Mouse (Mus musculus) kidney, embryonic 14.5 days (tissue): ENCODE data around the gene Sema6b. TPM values are rescaled to one million over a fixed set of nuclear protein-coding genes. Genes with fewer than 3 reads are reported as not detected.
"Not testable (repeated sequence)": the region's sequence is repeated elsewhere in the genome, so short reads cannot be mapped to it uniquely, and the experiment has no call there.

Source experiments
- ATAC-seq: fragments of 200-750 bp; cut with Nextera tagmentation; 2 replicates; pipeline ENCODE4 v1.8.0; 2017; ENCODE audit warnings: moderate number of reproducible peaks, mild to moderate bottlenecking, moderate TSS enrichment, moderate library complexity; ENCODE audit not compliant: low FRiP score, low TSS enrichment
- H3K27ac ChIP-seq: fragments of 300-500 bp; sonication (generic); 2 replicates; pipeline ENCODE4 v1.5.1; 2014; ENCODE audit warnings: low read depth, mild to moderate bottlenecking, low read length, moderate library complexity, mixed read lengths
- H3K27me3 ChIP-seq: fragments of 300-500 bp; sonication (generic); 2 replicates; pipeline ENCODE4 v1.6.1; 2014; ENCODE audit warnings: mild to moderate bottlenecking, low read length; ENCODE audit not compliant: control insufficient read depth, insufficient read depth
- H3K36me3 ChIP-seq: fragments of 300-500 bp; sonication (generic); 2 replicates; pipeline ENCODE4 v1.6.1; 2014; ENCODE audit warnings: low read length, mixed read lengths; ENCODE audit not compliant: control insufficient read depth, insufficient read depth
- H3K4me1 ChIP-seq: fragments of 300-500 bp; sonication (generic); 2 replicates; pipeline ENCODE4 v1.6.1; 2014; ENCODE audit warnings: low read length, mixed read lengths; ENCODE audit not compliant: control insufficient read depth, insufficient read depth
- H3K4me2 ChIP-seq: fragments of 300-500 bp; sonication (generic); replicated peaks from 2 replicates; pipeline ENCODE4 v1.6.1; 2014; ENCODE audit warnings: low read depth, mild to moderate bottlenecking, low read length
- H3K4me3 ChIP-seq: fragments of 300-500 bp; sonication (generic); 2 replicates; pipeline ENCODE4 v1.5.1; 2014; ENCODE audit warnings: mild to moderate bottlenecking, low read length
- H3K9ac ChIP-seq: fragments of 300-500 bp; sonication (generic); 2 replicates; pipeline ENCODE4 v1.6.1; 2014; ENCODE audit warnings: low read depth, mild to moderate bottlenecking, low read length, moderate library complexity
- H3K9me3 ChIP-seq: fragments of 300-500 bp; sonication (generic); 2 replicates; pipeline ENCODE4 v1.6.1; 2016; ENCODE audit warnings: low read length; ENCODE audit not compliant: control insufficient read depth
- WGBS: fragments of 180-500 bp; shearing (Covaris S2); extraction: QIAGEN DNeasy Blood & Tissue Kit; methylation state at CpG from one replicate; pipeline ENCODE4 v1.1.7; 2014; 5-methylcytosine and 5-hydroxymethylcytosine counted together
- polyA plus RNA-seq: library from polyadenylated mRNA; unstranded; fragments of >200 nt; fragmentation: Nextera tagmentation; extraction: Ambion mirVana; gene quantifications from 2 replicates; pipeline ENCODE4 v1.2.1, GENCODE M21; 2014

Gene Sema6b
- polyA plus RNA-seq, 1 experiment from 2014 or later, result 1.4 TPM

DNA sequence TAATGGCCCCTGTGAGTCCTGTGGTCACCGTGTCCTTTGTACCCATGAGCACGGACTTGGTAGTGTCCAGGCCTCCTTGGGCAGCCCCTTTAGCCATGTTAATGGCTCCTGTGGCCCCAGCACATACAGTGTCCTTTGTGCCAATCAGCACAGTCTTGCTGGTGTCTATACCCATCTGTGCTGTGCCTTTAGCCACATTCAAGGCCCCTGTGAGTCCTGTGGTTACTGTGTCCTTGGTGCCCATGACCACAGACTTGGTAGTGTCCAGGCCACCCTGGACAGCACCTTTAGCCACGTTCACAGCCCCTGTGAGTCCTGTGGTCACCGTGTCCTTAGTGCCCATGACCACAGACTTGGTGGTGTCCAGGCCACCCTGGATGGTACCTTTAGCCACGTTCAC lies 35.3 kb downstream of the Sema6b start:
- 90% methylated on average over 1 of the region's 5 CpGs for WGBS
- H3K4me2 ChIP-seq, H3K4me3 ChIP-seq, H3K9me3 ChIP-seq, H3K27ac ChIP-seq, H3K27me3 ChIP-seq, ATAC-seq, H3K4me1 ChIP-seq, H3K9ac ChIP-seq: not testable (repeated sequence)
- peaks cover 39% of the 10 kb centered on the region for H3K36me3 ChIP-seq

DNA sequence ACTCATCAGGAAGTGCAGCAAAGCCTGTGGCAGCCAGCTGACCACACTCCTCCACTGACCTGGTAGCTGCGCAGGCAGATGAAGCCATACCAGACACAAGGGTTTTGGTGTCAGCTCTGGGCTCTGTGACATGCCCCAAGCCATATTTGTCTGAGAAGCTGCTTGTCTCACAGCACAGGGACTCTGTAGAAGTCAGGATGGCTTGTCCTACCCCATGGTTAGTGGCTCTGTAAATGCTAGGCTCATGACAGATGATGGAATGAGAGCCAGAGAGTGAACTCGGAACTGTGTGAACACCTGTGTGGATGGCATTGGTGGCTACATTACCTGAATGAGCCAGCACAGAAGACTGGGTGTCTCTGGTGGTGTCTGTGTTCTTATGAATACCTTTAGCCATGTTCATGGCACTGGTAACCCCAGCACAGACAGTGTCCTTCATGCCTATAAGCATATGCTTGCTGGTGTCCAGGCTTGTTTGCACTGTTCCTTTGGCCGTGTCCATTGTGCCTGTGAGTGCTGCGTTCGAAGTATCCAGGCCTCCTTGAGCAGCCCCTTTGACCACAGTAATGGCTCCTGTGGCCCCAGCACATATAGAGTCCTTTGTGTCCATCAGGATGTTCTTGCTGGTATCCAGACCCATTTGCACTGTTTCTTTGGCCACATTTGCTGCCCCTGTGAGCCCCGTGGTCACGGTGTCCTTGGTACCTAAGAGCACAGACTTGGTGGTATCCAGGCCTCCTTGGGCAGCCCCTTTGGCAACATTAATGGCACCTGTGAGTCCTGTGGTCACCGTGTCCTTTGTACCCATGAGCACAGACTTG lies 36.5 kb downstream of the Sema6b start:
- H3K4me3 ChIP-seq, result no peak overlapping the region
- H3K4me2 ChIP-seq, result no peak overlapping the region
- peaks cover 49% of the 10 kb centered on the region for H3K36me3 ChIP-seq
- H3K27me3 ChIP-seq, result no peaks in the 10 kb centered on the region
- 97% methylated on average over 8 of the region's 8 CpGs for WGBS
- ATAC-seq, result no peak
- no peak overlapping the region for H3K27ac ChIP-seq
- H3K4me1 ChIP-seq, result no peaks in the 10 kb centered on the region
- no peaks in the 10 kb centered on the region for H3K9me3 ChIP-seq
- no peak overlapping the region for H3K9ac ChIP-seq

DNA sequence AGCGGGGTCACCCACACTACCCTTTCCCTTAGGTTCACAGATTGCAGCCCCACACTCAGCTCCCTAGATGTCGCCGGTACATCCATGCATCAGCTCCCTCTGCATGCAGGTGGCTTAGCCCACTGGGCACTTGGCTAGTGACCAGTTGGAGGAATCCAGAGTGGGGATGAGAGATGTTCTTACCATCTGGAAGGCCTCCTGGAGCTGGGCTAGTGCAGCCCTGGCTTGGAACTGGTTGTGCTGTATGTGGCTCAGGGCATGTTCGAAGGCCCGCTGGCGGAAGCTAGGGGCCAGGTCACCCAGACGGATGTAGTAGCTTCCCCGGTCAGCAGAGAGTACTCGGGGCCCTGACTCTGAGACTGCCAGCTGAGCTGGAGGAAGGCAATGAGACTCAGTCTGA lies 37.2 kb downstream of the Sema6b start:
- H3K4me2 ChIP-seq, result no peak overlapping the region
- H3K36me3 ChIP-seq, result peaks cover 56% of the 10 kb centered on the region

DNA sequence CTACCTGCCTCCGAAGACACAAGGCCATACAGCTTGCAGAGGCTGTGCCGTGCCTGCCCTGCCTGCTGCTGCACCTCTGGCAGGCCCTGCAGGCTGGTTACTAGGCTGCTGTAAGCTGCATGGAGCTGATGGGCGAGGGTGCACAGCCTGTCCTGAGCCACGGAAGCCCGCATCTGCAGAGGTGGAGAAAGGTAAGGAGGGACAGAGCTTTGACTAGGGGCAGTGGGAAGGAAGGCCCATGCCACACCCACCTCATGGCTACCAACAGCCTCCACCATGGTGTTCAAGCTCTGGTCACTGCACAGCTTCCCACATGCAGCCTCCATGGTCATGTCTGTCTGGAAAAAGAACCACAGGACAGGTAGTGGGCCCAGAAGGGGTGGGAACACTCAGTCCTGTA lies 38.0 kb downstream of the Sema6b start:
- Histone ChIP-seq H3K27me3 (no peaks in the 10 kb centered on the region), H3K27ac (no peak overlapping the region), H3K4me3 (no peak overlapping the region), H3K9me3 (no peaks in the 10 kb centered on the region), H3K36me3 (peaks cover 64% of the 10 kb centered on the region), H3K9ac (no peak overlapping the region), H3K4me2 (no peak overlapping the region), H3K4me1 (no peaks in the 10 kb centered on the region)
- ATAC-seq, result no peak
- WGBS, result 92% methylated on average over 5 of the region's 5 CpGs

More for the DNA sequence above, 37.2 kb downstream of the Sema6b start:
- Histone ChIP-seq H3K4me1 (no peaks in the 10 kb centered on the region), H3K9ac (no peak overlapping the region), H3K9me3 (no peaks in the 10 kb centered on the region), H3K27ac (no peak overlapping the region), H3K27me3 (no peaks in the 10 kb centered on the region), H3K4me3 (no peak overlapping the region)
- WGBS, result 94% methylated on average over 9 of the region's 9 CpGs
- ATAC-seq, result no peak

DNA sequence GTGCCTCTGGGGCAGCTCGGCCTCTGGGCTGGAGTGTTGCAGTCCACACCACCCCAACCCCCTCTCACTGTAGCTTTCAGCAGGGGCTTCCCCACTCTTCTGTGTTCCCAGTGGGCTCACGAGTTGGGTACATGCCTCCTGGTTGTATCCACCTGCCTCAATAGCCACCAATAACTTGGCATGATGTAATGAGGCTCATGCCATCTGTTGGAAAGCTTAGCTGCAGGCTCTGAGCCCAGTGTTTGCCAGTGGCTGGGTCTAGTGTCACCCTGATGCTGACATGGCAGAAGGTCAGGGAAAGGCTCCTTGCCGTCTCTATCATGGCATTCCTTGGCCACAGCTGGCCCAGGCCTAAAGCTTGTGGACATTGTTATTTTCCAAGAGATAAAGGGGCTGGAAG lies 39.3 kb downstream of the Sema6b start:
- peaks cover 78% of the 10 kb centered on the region for H3K36me3 ChIP-seq
- no peak overlapping the region for H3K27ac ChIP-seq
- H3K4me1 ChIP-seq, result no peaks in the 10 kb centered on the region
- H3K9ac ChIP-seq, result no peak overlapping the region
- H3K4me3 ChIP-seq, result no peak overlapping the region
- no peaks in the 10 kb centered on the region for H3K9me3 ChIP-seq
- no peaks in the 10 kb centered on the region for H3K27me3 ChIP-seq
- WGBS, result 94% methylated on average over 3 of the region's 3 CpGs
- H3K4me2 ChIP-seq, result no peak overlapping the region
- no peak for ATAC-seq

DNA sequence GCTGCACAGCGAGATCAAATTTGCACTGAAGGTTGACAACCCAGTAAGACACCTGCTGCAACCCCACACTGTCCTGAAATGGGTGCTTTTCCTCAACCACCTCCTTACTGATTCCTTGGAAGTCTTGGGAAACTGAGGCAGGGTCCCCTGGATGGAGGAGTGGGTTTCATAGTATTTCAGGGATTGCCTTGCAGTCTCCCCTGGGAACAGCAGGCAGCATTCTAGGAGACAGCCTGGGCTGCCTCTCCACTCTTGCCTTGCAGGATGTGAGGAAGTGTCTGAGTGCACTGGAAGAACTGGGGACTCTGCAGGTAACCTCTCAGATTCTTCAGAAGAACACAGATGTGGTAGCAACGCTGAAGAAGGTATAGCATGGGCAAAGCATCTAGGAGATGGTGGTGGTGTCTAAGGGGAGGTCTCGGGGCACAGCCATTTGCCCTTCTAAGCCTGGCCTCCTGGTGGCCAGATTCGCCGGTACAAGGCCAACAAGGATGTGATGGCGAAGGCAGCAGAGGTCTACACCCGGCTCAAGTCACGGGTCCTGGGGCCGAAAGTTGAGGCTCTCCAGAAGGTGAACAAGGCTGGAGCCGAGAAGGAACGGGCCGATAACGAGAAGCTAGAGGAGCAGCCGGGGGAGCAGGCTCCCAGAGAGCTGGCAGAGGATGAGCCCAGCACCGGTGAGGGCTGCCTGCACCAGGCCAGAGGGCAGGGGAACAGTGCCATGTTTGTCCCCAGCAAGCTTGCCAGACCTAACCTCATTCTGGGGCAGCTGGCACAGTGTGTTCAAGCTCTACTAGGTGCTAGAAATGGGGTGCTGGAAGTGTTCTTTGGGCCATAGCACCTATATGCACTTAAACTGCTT lies 41.2 kb downstream of the Sema6b start:
- Histone ChIP-seq H3K27ac (no peak overlapping the region), H3K9ac (no peak overlapping the region), H3K4me1 (no peaks in the 10 kb centered on the region), H3K36me3 (peaks cover 85% of the 10 kb centered on the region), H3K27me3 (no peaks in the 10 kb centered on the region), H3K9me3 (no peaks in the 10 kb centered on the region), H3K4me2 (no peak overlapping the region), H3K4me3 (no peak overlapping the region)
- WGBS, result 92% methylated on average over 15 of the region's 15 CpGs
- no peak for ATAC-seq

DNA sequence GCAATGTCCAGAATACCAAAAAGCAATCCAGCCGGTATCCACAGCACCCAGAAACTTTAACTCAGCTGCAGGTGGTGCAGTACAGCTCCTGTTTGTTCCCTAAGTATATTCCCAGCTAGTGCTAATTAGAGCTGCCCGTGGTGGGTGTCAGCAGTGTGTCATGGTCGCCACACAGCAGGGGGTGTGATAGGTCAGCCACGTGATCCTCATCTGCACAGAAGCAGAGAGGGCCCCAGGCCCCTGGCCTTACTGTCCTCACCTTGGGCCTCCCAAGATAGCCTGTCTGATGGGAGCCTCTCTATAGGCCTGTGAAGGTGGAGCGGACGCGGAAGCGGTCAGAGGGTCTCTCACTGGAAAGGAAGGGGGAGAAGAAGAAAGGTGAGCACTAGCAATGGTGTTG lies 42.0 kb downstream of the Sema6b start:
- no peak overlapping the region for H3K9ac ChIP-seq
- H3K27me3 ChIP-seq, result no peaks in the 10 kb centered on the region
- H3K4me2 ChIP-seq, result no peak overlapping the region
- no peak overlapping the region for H3K27ac ChIP-seq
- no peaks in the 10 kb centered on the region for H3K4me1 ChIP-seq
- 89% methylated on average over 8 of the region's 8 CpGs for WGBS
- no peak for ATAC-seq
- H3K4me3 ChIP-seq, result no peak overlapping the region
- no peaks in the 10 kb centered on the region for H3K9me3 ChIP-seq
- peaks cover 85% of the 10 kb centered on the region for H3K36me3 ChIP-seq

DNA sequence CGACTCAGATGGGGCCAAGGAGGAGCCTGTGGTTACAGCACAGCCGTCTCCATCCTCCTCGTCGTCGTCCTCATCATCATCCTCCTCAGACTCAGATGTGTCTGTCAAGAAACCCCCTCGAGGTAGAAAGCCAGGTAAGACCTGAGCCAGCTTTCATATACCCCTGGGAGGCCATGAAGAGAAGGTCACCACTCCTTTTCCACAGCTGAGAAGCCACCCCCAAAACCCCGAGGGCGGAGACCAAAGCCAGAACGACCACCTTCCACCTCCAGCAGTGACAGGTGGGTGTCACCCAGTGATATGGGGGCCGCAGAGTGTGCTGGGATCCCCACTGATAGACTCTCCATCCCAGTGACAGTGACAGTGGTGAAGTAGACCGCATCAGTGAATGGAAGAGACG lies 43.3 kb downstream of the Sema6b start:
- Histone ChIP-seq H3K9me3 (no peaks in the 10 kb centered on the region), H3K27ac (no peak overlapping the region), H3K9ac (no peak overlapping the region), H3K4me3 (no peak overlapping the region), H3K4me2 (no peak overlapping the region), H3K4me1 (no peaks in the 10 kb centered on the region), H3K27me3 (no peaks in the 10 kb centered on the region), H3K36me3 (peaks cover 78% of the 10 kb centered on the region)
- 93% methylated on average over 12 of the region's 12 CpGs for WGBS
- no peak for ATAC-seq

DNA sequence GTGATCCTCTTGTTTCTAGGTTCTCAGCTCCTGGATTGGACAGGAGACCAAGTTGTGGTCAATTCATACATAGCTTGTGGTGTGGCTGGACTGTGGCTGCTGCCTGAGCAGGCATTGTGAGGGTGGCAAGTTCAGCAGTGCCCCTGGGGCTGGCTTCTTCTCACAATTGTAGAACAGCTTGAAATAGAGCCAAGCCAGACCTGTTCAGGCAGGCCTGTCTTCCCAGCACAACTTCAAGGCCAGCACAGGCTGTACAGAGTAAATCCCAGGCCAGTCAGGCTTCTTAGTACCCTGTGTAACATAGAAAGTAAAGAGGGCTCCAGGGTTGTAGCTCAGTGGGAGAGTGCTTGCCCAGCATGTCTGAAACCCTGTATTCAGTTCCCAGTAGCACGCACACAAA lies 47.3 kb downstream of the Sema6b start:
- 96% methylated on average over 1 of the region's 1 CpGs for WGBS
- Histone ChIP-seq H3K4me1 (no peaks in the 10 kb centered on the region), H3K27me3 (no peaks in the 10 kb centered on the region), H3K9ac (no peak overlapping the region), H3K9me3 (no peaks in the 10 kb centered on the region), H3K36me3 (peaks cover 65% of the 10 kb centered on the region), H3K4me2 (no peak overlapping the region), H3K27ac (no peak overlapping the region), H3K4me3 (no peak overlapping the region)
- ATAC-seq, result no peak
